Mouse (Mus musculus) hindbrain, embryonic 11.5 days (tissue): Measurements from ENCODE around the gene Unc13c. TPM values are rescaled to one million over a fixed set of nuclear protein-coding genes. Genes with fewer than 3 reads are reported as not detected.

Experiments
- ATAC-seq: fragments of 200-750 bp; cut with Nextera tagmentation; 2 replicates; pipeline ENCODE4 v1.8.0; 2017; ENCODE audit warnings: mild to moderate bottlenecking, moderate TSS enrichment, moderate library complexity; ENCODE audit not compliant: low FRiP score
- DNase-seq: peaks from one replicate; pipeline ENCODE4 v3.0.0-alpha.2; 2015; ENCODE audit warnings: low spot score
- H3K27ac ChIP-seq: fragments of 300-500 bp; sonication (generic); 2 replicates; pipeline ENCODE4 v1.5.1; 2014; ENCODE audit warnings: mild to moderate bottlenecking, low read depth, low read length
- H3K27me3 ChIP-seq: fragments of 300-500 bp; sonication (generic); 2 replicates; pipeline ENCODE4 v1.6.1; 2014; ENCODE audit warnings: mild to moderate bottlenecking, low read length, moderate library complexity, mixed read lengths; ENCODE audit not compliant: control insufficient read depth, insufficient read depth
- H3K36me3 ChIP-seq: fragments of 300-500 bp; sonication (generic); 2 replicates; pipeline ENCODE4 v1.6.1; 2014; ENCODE audit warnings: mild to moderate bottlenecking, low read length, moderate library complexity, mixed read lengths; ENCODE audit not compliant: control insufficient read depth, insufficient read depth
- H3K4me1 ChIP-seq: fragments of 300-500 bp; sonication (generic); replicated peaks from 2 replicates; pipeline ENCODE4 v1.6.1; 2014; ENCODE audit warnings: low read length, mixed read lengths; ENCODE audit not compliant: control insufficient read depth, insufficient read depth
- H3K4me2 ChIP-seq: fragments of 300-500 bp; sonication (generic); replicated peaks from 2 replicates; pipeline ENCODE4 v1.6.1; 2014; ENCODE audit warnings: mild to moderate bottlenecking, low read depth, low read length
- H3K4me3 ChIP-seq: fragments of 300-500 bp; sonication (generic); 2 replicates; pipeline ENCODE4 v1.5.1; 2014; ENCODE audit warnings: low read depth, low read length
- H3K9ac ChIP-seq: fragments of 300-500 bp; sonication (generic); 2 replicates; pipeline ENCODE4 v1.6.1; 2014; ENCODE audit warnings: low read depth, low read length
- H3K9me3 ChIP-seq: fragments of 300-500 bp; sonication (generic); 2 replicates; pipeline ENCODE4 v1.6.1; 2016; ENCODE audit warnings: low read length; ENCODE audit not compliant: control insufficient read depth
- WGBS: fragments of 180-500 bp; shearing (Covaris S2); extraction: QIAGEN DNeasy Blood & Tissue Kit; methylation state at CpG from one replicate; pipeline ENCODE4 v1.1.7; 2014; 5-methylcytosine and 5-hydroxymethylcytosine counted together
- polyA plus RNA-seq: library from polyadenylated mRNA; unstranded; fragments of >200 nt; fragmentation: Nextera tagmentation; extraction: Ambion mirVana; gene quantifications from 2 replicates; pipeline ENCODE4 v1.2.1, GENCODE M21; 2014

Unc13c gene
- polyA plus RNA-seq, 1 experiment from 2014 or later, result 0.34 TPM

GRCm38 (mm10) chr9:73612896-73613295, 355.9 kb downstream of the Unc13c start:
- no peak for ATAC-seq
- no peak overlapping the region for H3K9ac ChIP-seq
- H3K9me3 ChIP-seq, result no peaks in the 10 kb centered on the region
- no peak for DNase-seq
- H3K27me3 ChIP-seq, result no peaks in the 10 kb centered on the region
- no peak overlapping the region for H3K4me3 ChIP-seq
- H3K36me3 ChIP-seq, result no peaks in the 10 kb centered on the region
- 88% methylated on average over 4 of the region's 4 CpGs for WGBS
- H3K4me1 ChIP-seq, result no peaks in the 10 kb centered on the region
- H3K4me2 ChIP-seq, result no peak overlapping the region
- no peak overlapping the region for H3K27ac ChIP-seq

- ATAC-seq, result no peak
These were observed 364.8 kb downstream of the Unc13c start for GRCm38 (mm10) chr9:73603921-73604320.

GRCm38 (mm10) chr9:73565558-73565957, 403.2 kb downstream of the Unc13c start:
- Histone ChIP-seq H3K27ac (no peak overlapping the region), H3K9ac (no peak overlapping the region), H3K9me3 (no peaks in the 10 kb centered on the region), H3K4me2 (no peak overlapping the region), H3K36me3 (no peaks in the 10 kb centered on the region), H3K4me1 (no peaks in the 10 kb centered on the region), H3K4me3 (no peak overlapping the region), H3K27me3 (no peaks in the 10 kb centered on the region)
- ATAC-seq (no peak), DNase-seq (no peak)
- WGBS, result 76% methylated on average over 4 of the region's 4 CpGs

More at GRCm38 (mm10) chr9:73603921-73604320, 364.8 kb downstream of the Unc13c start:
- H3K9me3 ChIP-seq, result no peaks in the 10 kb centered on the region
- DNase-seq, result no peak
- no peak overlapping the region for H3K27ac ChIP-seq
- WGBS, result 71% methylated on average over 1 of the region's 1 CpGs
- H3K4me3 ChIP-seq, result no peak overlapping the region
- H3K4me2 ChIP-seq, result no peak overlapping the region
- H3K4me1 ChIP-seq, result no peaks in the 10 kb centered on the region
- no peak overlapping the region for H3K9ac ChIP-seq
- H3K27me3 ChIP-seq, result no peaks in the 10 kb centered on the region
- H3K36me3 ChIP-seq, result no peaks in the 10 kb centered on the region

- WGBS, result 74% methylated on average over 5 of the region's 5 CpGs
- ATAC-seq (no peak), DNase-seq (no peak)
- Histone ChIP-seq H3K9ac (no peak overlapping the region), H3K27me3 (no peaks in the 10 kb centered on the region), H3K4me1 (no peaks in the 10 kb centered on the region), H3K4me2 (no peak overlapping the region), H3K36me3 (no peaks in the 10 kb centered on the region), H3K9me3 (no peaks in the 10 kb centered on the region), H3K4me3 (no peak overlapping the region), H3K27ac (no peak overlapping the region)
These were observed 408.7 kb downstream of the Unc13c start for GRCm38 (mm10) chr9:73560037-73560436.

GRCm38 (mm10) chr9:73557805-73558204, 411.0 kb downstream of the Unc13c start:
- Histone ChIP-seq H3K9me3 (no peaks in the 10 kb centered on the region), H3K4me3 (no peak overlapping the region), H3K27ac (no peak overlapping the region), H3K4me1 (no peaks in the 10 kb centered on the region), H3K9ac (no peak overlapping the region), H3K4me2 (no peak overlapping the region), H3K36me3 (no peaks in the 10 kb centered on the region), H3K27me3 (no peaks in the 10 kb centered on the region)
- peak; percentile 73 for DNase-seq
- 69% methylated on average over 2 of the region's 2 CpGs for WGBS
- ATAC-seq, result no peak

GRCm38 (mm10) chr9:73555354-73555753, 413.4 kb downstream of the Unc13c start:
- 83% methylated on average over 6 of the region's 6 CpGs for WGBS
- H3K9ac ChIP-seq, result no peak overlapping the region
- no peaks in the 10 kb centered on the region for H3K36me3 ChIP-seq
- no peak overlapping the region for H3K27ac ChIP-seq
- H3K4me2 ChIP-seq, result no peak overlapping the region
- no peaks in the 10 kb centered on the region for H3K9me3 ChIP-seq
- H3K4me1 ChIP-seq, result no peaks in the 10 kb centered on the region
- no peaks in the 10 kb centered on the region for H3K27me3 ChIP-seq
- DNase-seq (no peak), ATAC-seq (no peak)
- H3K4me3 ChIP-seq, result no peak overlapping the region

GRCm38 (mm10) chr9:73472568-73472967, 496.2 kb downstream of the Unc13c start:
- ATAC-seq (no peak), DNase-seq (no peak)
- WGBS, result 63% methylated on average over 3 of the region's 3 CpGs
- Histone ChIP-seq H3K9me3 (no peaks in the 10 kb centered on the region), H3K4me1 (no peaks in the 10 kb centered on the region), H3K36me3 (no peaks in the 10 kb centered on the region), H3K4me3 (no peak overlapping the region), H3K27me3 (no peaks in the 10 kb centered on the region), H3K4me2 (no peak overlapping the region), H3K27ac (no peak overlapping the region), H3K9ac (no peak overlapping the region)

- no peak overlapping the region for H3K4me3 ChIP-seq
- H3K27ac ChIP-seq, result no peak overlapping the region
- no peaks in the 10 kb centered on the region for H3K27me3 ChIP-seq
- no peaks in the 10 kb centered on the region for H3K4me1 ChIP-seq
- no peaks in the 10 kb centered on the region for H3K9me3 ChIP-seq
- no peaks in the 10 kb centered on the region for H3K36me3 ChIP-seq
- ATAC-seq, result no peak
- H3K4me2 ChIP-seq, result no peak overlapping the region
- 93% methylated on average over 2 of the region's 2 CpGs for WGBS
- no peak overlapping the region for H3K9ac ChIP-seq
- no peak for DNase-seq
These were observed 506.7 kb downstream of the Unc13c start for GRCm38 (mm10) chr9:73462027-73462426.

GRCm38 (mm10) chr9:73450009-73450408, 518.8 kb downstream of the Unc13c start:
- H3K27me3 ChIP-seq, result no peaks in the 10 kb centered on the region
- WGBS, result 74% methylated on average over 6 of the region's 6 CpGs

More at GRCm38 (mm10) chr9:73450009-73450408, 518.8 kb downstream of the Unc13c start:
- H3K9me3 ChIP-seq, result no peaks in the 10 kb centered on the region
- no peak overlapping the region for H3K27ac ChIP-seq
- no peaks in the 10 kb centered on the region for H3K36me3 ChIP-seq
- DNase-seq, result no peak
- ATAC-seq, result peak; percentile 19; the same call in 1 of the 2 replicates
- H3K9ac ChIP-seq, result no peak overlapping the region
- H3K4me3 ChIP-seq, result no peak overlapping the region
- H3K4me1 ChIP-seq, result no peaks in the 10 kb centered on the region
- no peak overlapping the region for H3K4me2 ChIP-seq
